Mouse (Mus musculus) CH12.LX (cell line): ENCODE data around the gene Mrtfa. TPM values are rescaled to one million over a fixed set of nuclear protein-coding genes. Genes with fewer than 3 reads are reported as not detected.

Experiments used
- DNase-seq: peaks from one replicate; pipeline ENCODE4 v3.0.0-alpha.2; 2013; ENCODE audit errors: extremely low read depth
- H3K27ac ChIP-seq: 2 replicates; pipeline ENCODE4 v1.5.1; 2012; ENCODE audit warnings: low read depth, mild to moderate bottlenecking, control low read depth, moderate library complexity; ENCODE audit not compliant: insufficient read depth
- H3K27me3 ChIP-seq: replicated peaks from 2 replicates; pipeline ENCODE3; 2012; ENCODE audit warnings: inconsistent platforms
- H3K36me3 ChIP-seq, 2 experiments: replicated peaks in 1 of 2; 2 replicates each; pipeline versions ENCODE3 to v1.6.1; 2012; ENCODE audit warnings: inconsistent platforms in 1 of 2, low read length in 1 of 2, mild to moderate bottlenecking in 1 of 2, mixed read lengths in 1 of 2, moderate library complexity in 1 of 2; ENCODE audit not compliant: control insufficient read depth in 1 of 2, insufficient read depth in 1 of 2
- H3K4me1 ChIP-seq, 2 experiments: 2 replicates each; pipeline ENCODE4 v1.6.1; 2012; ENCODE audit warnings: inconsistent platforms in 1 of 2, moderate library complexity in 1 of 2; ENCODE audit not compliant: insufficient read depth in 2 of 2, control insufficient read depth in 1 of 2
- H3K4me2 ChIP-seq: 2 replicates; pipeline ENCODE4 v1.6.1; 2012; ENCODE audit warnings: low read depth, mild to moderate bottlenecking, control low read depth; ENCODE audit not compliant: poor library complexity, insufficient read depth, severe bottlenecking
- H3K4me3 ChIP-seq, 3 experiments: fragments of 150-350 bp in 1 of 3; sonication (generic) in 1 of 3; replicated peaks in 1 of 3; 2 replicates each; pipeline versions ENCODE3 to v1.5.1; 2011 to 2012; ENCODE audit warnings: low read depth in 2 of 3, low read length in 2 of 3, mild to moderate bottlenecking in 2 of 3, moderate library complexity in 2 of 3, control low read depth in 1 of 3, improper control_type of control experiment in 1 of 3, inconsistent platforms in 1 of 3, mixed read lengths in 1 of 3; ENCODE audit not compliant: poor library complexity in 1 of 3
- H3K79me2 ChIP-seq: replicated peaks from 2 replicates; pipeline ENCODE4 v1.6.1; 2012; ENCODE audit warnings: mild to moderate bottlenecking, moderate library complexity; ENCODE audit not compliant: control insufficient read depth, poor library complexity, insufficient read depth, severe bottlenecking; ENCODE audit errors: extremely low read depth
- H3K9ac ChIP-seq: 2 replicates; pipeline ENCODE4 v1.6.1; 2012; ENCODE audit warnings: low read depth, mild to moderate bottlenecking, control low read depth, moderate library complexity; ENCODE audit not compliant: insufficient read depth
- H3K9me3 ChIP-seq: replicated peaks from 2 replicates; pipeline ENCODE3; 2012; ENCODE audit warnings: low read length, inconsistent platforms, mixed read lengths
- BHLHE40 ChIP-seq: IDR thresholded peaks from 2 replicates; pipeline ENCODE4 v1.6.1; 2011; ENCODE audit warnings: mild to moderate bottlenecking, low read depth, low read length, improper control_type of control experiment
- CTCF ChIP-seq, 2 experiments: IDR thresholded peaks in 1 of 2; conservative IDR thresholded peaks in 1 of 2; 2 replicates each; pipeline ENCODE4 v1.5.1; 2011 to 2012; ENCODE audit warnings: low read depth in 2 of 2, low read length in 2 of 2, improper control_type of control experiment in 1 of 2, inconsistent platforms in 1 of 2, mild to moderate bottlenecking in 1 of 2, moderate library complexity in 1 of 2
- E2F4 ChIP-seq: IDR thresholded peaks from 2 replicates; pipeline ENCODE4 v1.6.1; 2011; ENCODE audit warnings: low read depth, low read length, improper control_type of control experiment; ENCODE audit not compliant: insufficient replicate concordance
- ELF1 ChIP-seq: IDR thresholded peaks from 2 replicates; pipeline ENCODE4 v1.6.1; 2014; ENCODE audit warnings: low read depth, mild to moderate bottlenecking, inconsistent platforms, low read length, improper control_type of control experiment
- GABPA ChIP-seq: IDR thresholded peaks from 2 replicates; pipeline ENCODE4 v1.6.1; 2012; ENCODE audit warnings: low read depth, low read length, improper control_type of control experiment, inconsistent platforms; ENCODE audit not compliant: insufficient replicate concordance
- IRF4 ChIP-seq: IDR thresholded peaks from 2 replicates; pipeline ENCODE4 v1.6.1; 2014; ENCODE audit warnings: low read depth, mild to moderate bottlenecking, inconsistent platforms, low read length, improper control_type of control experiment
- KAT2A ChIP-seq: IDR thresholded peaks from 2 replicates; pipeline ENCODE4 v1.6.1; 2012; ENCODE audit warnings: low read length, improper control_type of control experiment, inconsistent platforms; ENCODE audit not compliant: insufficient replicate concordance
- POLR2AphosphoS2 ChIP-seq: IDR thresholded peaks from 2 replicates; pipeline ENCODE4 v1.6.1; 2011; ENCODE audit warnings: low read depth, low read length, improper control_type of control experiment
- RCOR1 ChIP-seq: conservative IDR thresholded peaks from 2 replicates; pipeline ENCODE4 v1.6.1; 2012; ENCODE audit warnings: low read depth, mild to moderate bottlenecking, inconsistent platforms, low read length, improper control_type of control experiment
- SIN3A ChIP-seq: IDR thresholded peaks from 2 replicates; pipeline ENCODE4 v1.6.1; 2012; ENCODE audit warnings: low read length, improper control_type of control experiment, inconsistent platforms
- TBP ChIP-seq: conservative IDR thresholded peaks from 2 replicates; pipeline ENCODE4 v1.6.1; 2011; ENCODE audit warnings: low read depth, low read length, improper control_type of control experiment
- UBTF ChIP-seq: IDR thresholded peaks from 2 replicates; pipeline ENCODE4 v1.6.1; 2012; ENCODE audit warnings: low read depth, mild to moderate bottlenecking, inconsistent platforms, low read length, improper control_type of control experiment, moderate library complexity
- USF2 ChIP-seq: conservative IDR thresholded peaks from 2 replicates; pipeline ENCODE4 v1.6.1; 2011; ENCODE audit warnings: low read depth, low read length, improper control_type of control experiment
- ZMIZ1 ChIP-seq: IDR thresholded peaks from 2 replicates; pipeline ENCODE4 v1.6.1; 2012; ENCODE audit warnings: low read depth, mild to moderate bottlenecking, inconsistent platforms, low read length, improper control_type of control experiment
- dilution Hi-C: fragments of 300-500 bp; cut with MboI; formaldehyde crosslinking; loops from 2 replicates; pipeline ENCODE4 v1.14.3; 2020; ENCODE audit warnings: low sequenced_read_pairs; ENCODE audit not compliant: extremely low pct_unique_long_range_greater_than_20kb, extremely low pct_ligation_motif_present
- in situ Hi-C: fragments of 300-500 bp; cut with MboI; formaldehyde crosslinking; loops from 3 replicates; pipeline ENCODE4 v1.14.3; 2019; ENCODE audit warnings: low sequenced_read_pairs, low pct_ligation_motif_present, low pct_unique_long_range_greater_than_20kb, mixed read lengths
- polyA plus RNA-seq: library from polyadenylated mRNA; unstranded; fragments of >175 nt; gene quantifications from 2 replicates; pipeline ENCODE4 v1.2.1, GENCODE M21; 2012; ENCODE audit warnings: low read depth; ENCODE audit not compliant: insufficient read length
- total RNA-seq, 2 experiments: library from RNA; depleted of rRNA; stranded (reverse); fragments of 300-350 nt in 1 of 2; fragments of >200 nt in 1 of 2; gene quantifications; 2 replicates each; pipeline ENCODE4 v1.2.3; 2012 to 2014

Gene Mrtfa
- total and polyA plus RNA-seq, 3 experiments: 4.6 to 23.2 (median 8.2) TPM

DNA sequence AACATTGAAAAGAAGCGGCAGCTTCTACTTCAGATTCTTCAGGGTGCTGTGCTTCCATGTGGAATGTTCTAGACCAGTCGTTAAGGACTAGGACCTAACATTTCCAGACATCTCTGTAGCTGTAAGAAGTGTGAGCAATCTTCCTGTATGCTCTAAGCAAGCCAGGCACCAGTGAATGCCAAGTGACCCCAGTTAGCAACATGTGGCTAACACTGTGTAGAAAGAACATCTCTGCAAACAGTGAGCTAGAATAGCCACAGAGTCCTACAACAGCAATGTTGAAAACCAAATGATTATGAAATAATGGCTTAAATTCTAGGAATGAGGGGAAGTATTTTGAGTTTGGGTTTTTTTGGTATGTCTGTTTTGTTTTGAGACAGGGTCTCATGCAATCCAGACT, 66.3 kb downstream of the Mrtfa start:
- H3K9ac ChIP-seq: no peak overlapping the region
- no peak overlapping the region for H3K27ac ChIP-seq
- H3K79me2 ChIP-seq: no peaks in the 10 kb centered on the region
- no peaks in the 10 kb centered on the region for H3K27me3 ChIP-seq
- H3K36me3 ChIP-seq: no peaks in the 10 kb centered on the region
- H3K4me1 ChIP-seq: peaks cover 2 to 26% of the 10 kb centered on the region in 2 experiments; a peak in 3 of 4 replicates
- no peaks in the 10 kb centered on the region for H3K9me3 ChIP-seq
- in situ Hi-C loops: loop anchor here (5.0 kb wide), 1 partner anchor 53 kb away; no protein-coding TSS in a partner anchor
- no peak for TF ChIP-seq BHLHE40
- no peak for TF ChIP-seq CTCF (conservative IDR thresholded peaks at IDR 0.05 in 1 of 2, IDR thresholded peaks at IDR 0.05 in 1 of 2; ENCODE audit: low read depth in 2 of 2, low read length in 2 of 2)
- no peak for TF ChIP-seq POLR2AphosphoS2
- TF ChIP-seq SIN3A: no peak
- no peak for TF ChIP-seq RCOR1
- no peak for TF ChIP-seq ZMIZ1
- no peak for TF ChIP-seq IRF4
- TF ChIP-seq ELF1: no peak
- no peak for TF ChIP-seq UBTF
- no peak for TF ChIP-seq KAT2A
- dilution Hi-C loops: no loop called here
- no peak overlapping the region for H3K4me3 ChIP-seq
- H3K4me2 ChIP-seq: no peak overlapping the region
- DNase-seq: no peak

DNA sequence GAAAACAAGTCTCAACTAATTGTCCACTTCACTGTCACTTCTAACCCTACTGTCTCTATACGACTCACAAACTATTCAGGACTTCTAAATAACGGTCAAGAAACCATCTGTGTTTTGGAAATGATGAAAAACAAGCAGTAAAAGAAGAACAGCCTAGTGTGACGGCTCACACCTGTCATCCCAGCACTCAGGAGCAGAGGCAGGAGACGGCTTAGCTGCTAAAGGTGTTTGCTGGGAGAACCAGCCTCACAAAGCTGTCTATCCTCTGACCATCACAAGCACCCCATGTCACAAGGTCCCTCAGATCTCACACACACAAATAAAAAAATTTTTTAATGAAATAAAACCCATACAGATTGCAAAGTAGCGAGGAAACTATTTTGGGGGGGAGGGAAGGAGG, 67.4 kb downstream of the Mrtfa start:
- no peaks in the 10 kb centered on the region for H3K36me3 ChIP-seq
- H3K4me2 ChIP-seq: no peak overlapping the region
- H3K27ac ChIP-seq: no peak overlapping the region
- no peak for DNase-seq
- no peaks in the 10 kb centered on the region for H3K9me3 ChIP-seq
- H3K27me3 ChIP-seq: no peaks in the 10 kb centered on the region
- TF ChIP-seq KAT2A: no peak
- TF ChIP-seq TBP: no peak
- TF ChIP-seq USF2: no peak
- no peak for TF ChIP-seq UBTF
- TF ChIP-seq E2F4: no peak
- no peak for TF ChIP-seq GABPA
- no peak for TF ChIP-seq CTCF (conservative IDR thresholded peaks at IDR 0.05 in 1 of 2, IDR thresholded peaks at IDR 0.05 in 1 of 2; ENCODE audit: low read depth in 2 of 2, low read length in 2 of 2)
- TF ChIP-seq, all 38 proteins: peak for 0
- Histone ChIP-seq H3K4me1 (peaks cover 2 to 37% of the 10 kb centered on the region in 2 experiments; a peak in 3 of 4 replicates), H3K79me2 (no peaks in the 10 kb centered on the region), H3K9ac (no peak overlapping the region), H3K4me3 (no peak overlapping the region)
- in situ Hi-C loops: loop anchor here (5.0 kb wide), 1 partner anchor 54 kb away; no protein-coding TSS in a partner anchor
- dilution Hi-C loops: no loop called here
